9 mouse cellular contexts compared by ENCODE assay signal in the genomic region with DNA sequence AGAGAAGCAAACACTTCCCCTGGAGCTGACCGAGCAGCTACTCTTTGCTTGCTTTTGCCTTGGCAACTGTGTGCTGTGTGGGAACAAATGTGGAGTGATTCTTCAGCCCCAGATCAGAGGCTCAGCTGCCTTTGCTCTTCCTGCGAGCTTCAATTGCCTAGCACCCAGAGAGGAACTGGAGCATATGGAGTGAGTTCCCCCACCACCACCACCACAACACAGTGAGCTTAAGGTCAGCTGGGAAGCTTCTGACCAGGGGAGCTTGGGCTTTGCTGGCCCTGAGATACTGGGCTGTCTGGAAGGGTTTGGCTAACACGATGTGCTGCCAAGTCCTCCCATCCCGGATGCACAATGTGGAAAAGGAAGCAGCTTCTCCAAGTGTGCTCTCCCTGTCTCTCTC.
DNase-seq lines count a peak whose midpoint lies in the region.
"Had no signal": no experiment of that assay in that cellular context is flagged by ENCODE, and none has a peak within 500 bp of the region (broad histone marks: within the 10 kb centered on the region; RNA-seq: fewer than 3 reads in every experiment).

No protein-coding gene starts in this region.

- peak; percentile 3 to 4 for DNase-seq in kidney, postnatal 4 days
- no peak for DNase-seq in kidney, adult 9 months
- peak; percentile 36 for DNase-seq in cerebellum, adult 9-11 months
- DNase-seq in heart, adult 9 months (ENCODE audit: low spot score in 2 of 2): peak; percentile 38 to 61
- DNase-seq in lung, postnatal 25 days (ENCODE audit: low spot score): peak; percentile 26
- DNase-seq in kidney, adult 18-20 months: no peak
- no peak for DNase-seq in neural tube, embryonic 10.5 days (ENCODE audit: extremely low spot score, low spot score)
- no peak for DNase-seq in spleen, postnatal 10 days (ENCODE audit: low spot score in 2 of 2)
- DNase-seq: kidney, adult 2 months had no signal

Comparison
In these comparisons a context has a peak if more than half of its experiments do, and no peak if none do; other contexts are left out.
1. DNase-seq: peak in kidney, postnatal 4 days (2 of 2), cerebellum, adult 9-11 months (single experiment), heart, adult 9 months (2 of 2) and lung, postnatal 25 days (single experiment); none in kidney, adult 9 months (single experiment), kidney, adult 18-20 months (single experiment), neural tube, embryonic 10.5 days (single experiment) and spleen, postnatal 10 days (0 of 2).